Mouse (Mus musculus) erythroblast, embryonic 14.5 days (primary cell): ENCODE data around the gene Gsk3a. TPM values are rescaled to one million over a fixed set of nuclear protein-coding genes. Genes with fewer than 3 reads are reported as not detected.

Experiments
- H3K27me3 ChIP-seq: 2 replicates; pipeline ENCODE4 v1.6.1; 2012; ENCODE audit warnings: inconsistent platforms; ENCODE audit not compliant: control insufficient read depth
- H3K36me3 ChIP-seq: 2 replicates; pipeline ENCODE4 v1.6.1; 2012; ENCODE audit warnings: mild to moderate bottlenecking, inconsistent platforms; ENCODE audit not compliant: control insufficient read depth
- H3K4me1 ChIP-seq: 2 replicates; pipeline ENCODE4 v1.6.1; 2012; ENCODE audit warnings: inconsistent platforms; ENCODE audit not compliant: control insufficient read depth
- H3K4me3 ChIP-seq: replicated peaks from 2 replicates; pipeline ENCODE3; 2012; ENCODE audit warnings: moderate library complexity, mild to moderate bottlenecking, inconsistent platforms
- H3K9me3 ChIP-seq: 2 replicates; pipeline ENCODE4 v1.6.1; 2012; ENCODE audit warnings: low read length, inconsistent platforms, mixed read lengths; ENCODE audit not compliant: control insufficient read depth
- GATA1 ChIP-seq: IDR thresholded peaks from 2 replicates; pipeline ENCODE4 v1.6.1; 2012; ENCODE audit warnings: low read length, inconsistent platforms, mixed read lengths
- TAL1 ChIP-seq: IDR thresholded peaks from 3 replicates; pipeline ENCODE4 v1.6.1; 2012; ENCODE audit warnings: low read length, inconsistent platforms, mixed read lengths
- polyA plus RNA-seq: library from polyadenylated mRNA; stranded (reverse); fragments of >175 nt; gene quantifications from 2 replicates; pipeline ENCODE4 v1.2.3, GENCODE M21; 2012

The Gsk3a gene
- polyA plus RNA-seq, 1 experiment: 30.9 TPM

- peaks cover 78% of the 10 kb centered on the region for H3K4me1 ChIP-seq
- H3K27me3 ChIP-seq: no peaks in the 10 kb centered on the region
- no peaks in the 10 kb centered on the region for H3K9me3 ChIP-seq
- peaks cover 70% of the 10 kb centered on the region for H3K36me3 ChIP-seq
- H3K4me3 ChIP-seq: peak overlapping the region; percentile 68
- no peak for TF ChIP-seq GATA1
- no peak for TF ChIP-seq TAL1
Observed at GRCm38 (mm10) chr7:25219416-25219750, 18.3 kb downstream of the Gsk3a start.

GRCm38 (mm10) chr7:25218705-25219415, 18.8 kb downstream of the Gsk3a start:
- Histone ChIP-seq H3K36me3 (peaks cover 70% of the 10 kb centered on the region), H3K9me3 (no peaks in the 10 kb centered on the region), H3K27me3 (no peaks in the 10 kb centered on the region), H3K4me1 (peaks cover 78% of the 10 kb centered on the region), H3K4me3 (peak overlapping the region; percentile 68)
- TF ChIP-seq TAL1: no peak
- no peak for TF ChIP-seq GATA1

- peaks cover 70% of the 10 kb centered on the region for H3K36me3 ChIP-seq
- no peaks in the 10 kb centered on the region for H3K27me3 ChIP-seq
- no peaks in the 10 kb centered on the region for H3K9me3 ChIP-seq
- H3K4me3 ChIP-seq: peak overlapping the region; percentile 68
- peaks cover 73% of the 10 kb centered on the region for H3K4me1 ChIP-seq
- no peak for TF ChIP-seq TAL1
- no peak for TF ChIP-seq GATA1
Observed at GRCm38 (mm10) chr7:25217653-25218395, 19.8 kb downstream of the Gsk3a start.

- Histone ChIP-seq H3K4me3 (no peak overlapping the region), H3K27me3 (no peaks in the 10 kb centered on the region), H3K4me1 (peaks cover 78% of the 10 kb centered on the region), H3K9me3 (no peaks in the 10 kb centered on the region), H3K36me3 (peaks cover 98% of the 10 kb centered on the region)
- TF ChIP-seq TAL1: no peak
- TF ChIP-seq GATA1: no peak
Observed at GRCm38 (mm10) chr7:25214172-25214571, 23.5 kb downstream of the Gsk3a start.

- Histone ChIP-seq H3K36me3 (peaks cover 99% of the 10 kb centered on the region), H3K4me3 (no peak overlapping the region), H3K9me3 (no peaks in the 10 kb centered on the region), H3K4me1 (peaks cover 82% of the 10 kb centered on the region), H3K27me3 (no peaks in the 10 kb centered on the region)
- no peak for TF ChIP-seq TAL1
- no peak for TF ChIP-seq GATA1
Observed at GRCm38 (mm10) chr7:25213099-25213498, 24.6 kb downstream of the Gsk3a start.

- Histone ChIP-seq H3K4me3 (peak overlapping the region; percentile 59), H3K36me3 (peaks cover 100% of the 10 kb centered on the region), H3K4me1 (peaks cover 90% of the 10 kb centered on the region), H3K9me3 (no peaks in the 10 kb centered on the region), H3K27me3 (no peaks in the 10 kb centered on the region)
- TF ChIP-seq TAL1 (no peak), GATA1 (no peak)
Observed at GRCm38 (mm10) chr7:25210482-25210881, 27.2 kb downstream of the Gsk3a start.

- no peaks in the 10 kb centered on the region for H3K9me3 ChIP-seq
- peaks cover 92% of the 10 kb centered on the region for H3K4me1 ChIP-seq
- TF ChIP-seq TAL1 (no peak), GATA1 (peak; percentile 70)
- H3K27me3 ChIP-seq: no peaks in the 10 kb centered on the region
- H3K36me3 ChIP-seq: peaks cover 100% of the 10 kb centered on the region
- H3K4me3 ChIP-seq: peak overlapping the region; percentile 59
Observed at GRCm38 (mm10) chr7:25209161-25209622, 28.5 kb downstream of the Gsk3a start.

GRCm38 (mm10) chr7:25206094-25206830, 31.4 kb downstream of the Gsk3a start:
- Histone ChIP-seq H3K36me3 (peaks cover 100% of the 10 kb centered on the region), H3K9me3 (no peaks in the 10 kb centered on the region), H3K27me3 (no peaks in the 10 kb centered on the region), H3K4me3 (no peak overlapping the region), H3K4me1 (peaks cover 78% of the 10 kb centered on the region)
- TF ChIP-seq TAL1 (no peak), GATA1 (no peak)
